Mouse (Mus musculus): Measurements from ENCODE around the gene Coa6. TPM values are rescaled to one million over a fixed set of nuclear protein-coding genes. Genes with fewer than 3 reads are reported as not detected.
"Not testable (repeated sequence)": the region's sequence is repeated elsewhere in the genome, so short reads cannot be mapped to it uniquely, and the experiment has no call there.

Gene Coa6
- total and polyA plus RNA-seq, 3 experiments = 26.6 to 30.3 (median 29.1) TPM

- H3K4me1 ChIP-seq (ENCODE audit: control insufficient read depth in 1 of 2, insufficient read depth in 2 of 2) = peaks cover 0 to 4% of the 10 kb centered on the region in 2 experiments; a peak in 2 of 4 replicates
- H3K9me3 ChIP-seq (replicated peaks; ENCODE audit: low read length) = no peaks in the 10 kb centered on the region
- H3K4me3 ChIP-seq (replicated peaks in 1 of 3; ENCODE audit: low read depth in 2 of 3, low read length in 2 of 3, poor library complexity in 1 of 3) = no peak overlapping the region
- dilution Hi-C loops (cut with MboI; ENCODE audit: extremely low pct_ligation_motif_present, extremely low pct_unique_long_range_greater_than_20kb, low sequenced_read_pairs) = no loop called here
- H3K36me3 ChIP-seq (replicated peaks in 1 of 2; ENCODE audit: control insufficient read depth in 1 of 2, insufficient read depth in 1 of 2, low read length in 1 of 2) = no peaks in the 10 kb centered on the region
- no peak overlapping the region for H3K9ac ChIP-seq (ENCODE audit: insufficient read depth, low read depth)
- H3K79me2 ChIP-seq (replicated peaks; ENCODE audit: control insufficient read depth, extremely low read depth, insufficient read depth, poor library complexity, severe bottlenecking) = no peaks in the 10 kb centered on the region
- in situ Hi-C loops (cut with MboI; ENCODE audit: low pct_ligation_motif_present, low pct_unique_long_range_greater_than_20kb, low sequenced_read_pairs) = loop anchor here (25.0 kb wide), 2 partner anchors 134 to 434 kb away; no protein-coding TSS in a partner anchor
- peaks cover 56% of the 10 kb centered on the region for H3K27me3 ChIP-seq (replicated peaks)
- TF ChIP-seq NRF1 (IDR thresholded peaks at IDR 0.05; ENCODE audit: low read depth, low read length) (no peak), EP300 (IDR thresholded peaks at IDR 0.05; ENCODE audit: low read length) (no peak), GABPA (IDR thresholded peaks at IDR 0.05; ENCODE audit: insufficient replicate concordance, low read depth, low read length) (no peak), E2F4 (IDR thresholded peaks at IDR 0.05; ENCODE audit: insufficient replicate concordance, low read depth, low read length) (no peak), IRF4 (IDR thresholded peaks at IDR 0.05; ENCODE audit: low read depth, low read length) (no peak), SMC3 (IDR thresholded peaks at IDR 0.05; ENCODE audit: low read depth, low read length) (no peak), JUN (IDR thresholded peaks at IDR 0.05; ENCODE audit: insufficient read depth, low read depth, low read length) (no peak), USF2 (conservative IDR thresholded peaks at IDR 0.05; ENCODE audit: low read depth, low read length) (no peak), MAFK (IDR thresholded peaks at IDR 0.05; ENCODE audit: insufficient replicate concordance, low read length) (no peak), JUND (conservative IDR thresholded peaks at IDR 0.05; ENCODE audit: low read depth, low read length) (no peak), CTCF (conservative IDR thresholded peaks at IDR 0.05 in 1 of 2, IDR thresholded peaks at IDR 0.05 in 1 of 2; ENCODE audit: low read depth in 2 of 2, low read length in 2 of 2) (no peak), CHD1 (IDR thresholded peaks at IDR 0.05; ENCODE audit: low read depth, low read length) (no peak), ETS1 (conservative IDR thresholded peaks at IDR 0.05; ENCODE audit: low read depth, low read length) (no peak), POLR2AphosphoS2 (IDR thresholded peaks at IDR 0.05; ENCODE audit: low read depth, low read length) (no peak), RAD21 (IDR thresholded peaks at IDR 0.05; ENCODE audit: low read depth, low read length) (no peak), RCOR1 (conservative IDR thresholded peaks at IDR 0.05; ENCODE audit: low read depth, low read length) (no peak)
- H3K27ac ChIP-seq (ENCODE audit: insufficient read depth, low read depth) = no peak overlapping the region
- DNase-seq (ENCODE audit: extremely low read depth) = no peak
- H3K4me2 ChIP-seq (ENCODE audit: insufficient read depth, low read depth, poor library complexity, severe bottlenecking) = no peak overlapping the region
These were observed 26.4 kb upstream of the Coa6 start for GRCm38 (mm10) chr8:126395917-126396316.

DNA sequence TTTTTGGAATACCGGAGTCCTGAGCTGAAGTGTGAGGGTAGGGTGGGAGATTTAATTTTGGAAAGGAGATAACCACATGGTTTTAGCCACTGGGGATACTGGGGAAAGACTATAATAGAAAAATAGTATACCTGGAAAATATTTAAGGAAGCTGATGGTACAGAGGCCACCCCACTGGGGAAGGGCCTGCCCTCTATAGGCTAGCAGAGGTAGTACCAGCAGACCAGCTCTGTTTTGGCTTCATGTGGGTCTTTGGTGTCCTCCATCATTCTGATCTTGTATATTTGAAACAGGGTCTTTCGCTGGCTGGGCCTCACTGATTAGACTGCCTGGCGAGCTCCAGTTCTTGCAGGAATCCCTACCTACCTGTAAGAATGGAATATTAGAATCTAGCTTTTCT, 24.0 kb upstream of the Coa6 start:
- no peaks in the 10 kb centered on the region for H3K9me3 ChIP-seq (replicated peaks; ENCODE audit: low read length)
- TF ChIP-seq RAD21 (IDR thresholded peaks at IDR 0.05; ENCODE audit: low read depth, low read length) (peak; percentile 31), POLR2A (IDR thresholded peaks at IDR 0.05; ENCODE audit: low read depth, low read length) (no peak), SMC3 (IDR thresholded peaks at IDR 0.05; ENCODE audit: low read depth, low read length) (peak; percentile 28), CTCF (conservative IDR thresholded peaks at IDR 0.05 in 1 of 2, IDR thresholded peaks at IDR 0.05 in 1 of 2; ENCODE audit: low read depth in 2 of 2, low read length in 2 of 2) (peak; percentile 19 to 51; a peak in 3 of 4 replicates), ETS1 (conservative IDR thresholded peaks at IDR 0.05; ENCODE audit: low read depth, low read length) (no peak)
- H3K4me2 ChIP-seq (ENCODE audit: insufficient read depth, low read depth, poor library complexity, severe bottlenecking) = no peak overlapping the region
- no peak overlapping the region for H3K9ac ChIP-seq (ENCODE audit: insufficient read depth, low read depth)
- dilution Hi-C loops (cut with MboI; ENCODE audit: extremely low pct_ligation_motif_present, extremely low pct_unique_long_range_greater_than_20kb, low sequenced_read_pairs) (no loop called here), in situ Hi-C loops (cut with MboI; ENCODE audit: low pct_ligation_motif_present, low pct_unique_long_range_greater_than_20kb, low sequenced_read_pairs) (loop anchor here (25.0 kb wide), 2 partner anchors 136 to 436 kb away; no protein-coding TSS in a partner anchor)
- peaks cover 69% of the 10 kb centered on the region for H3K27me3 ChIP-seq (replicated peaks)
- H3K36me3 ChIP-seq (replicated peaks in 1 of 2; ENCODE audit: control insufficient read depth in 1 of 2, insufficient read depth in 1 of 2, low read length in 1 of 2) = no peaks in the 10 kb centered on the region
- no peaks in the 10 kb centered on the region for H3K79me2 ChIP-seq (replicated peaks; ENCODE audit: control insufficient read depth, extremely low read depth, insufficient read depth, poor library complexity, severe bottlenecking)
- H3K4me1 ChIP-seq (ENCODE audit: control insufficient read depth in 1 of 2, insufficient read depth in 2 of 2) = peaks cover 0 to 4% of the 10 kb centered on the region in 2 experiments; a peak in 2 of 4 replicates
- no peak overlapping the region for H3K27ac ChIP-seq (ENCODE audit: insufficient read depth, low read depth)
- no peak overlapping the region for H3K4me3 ChIP-seq (replicated peaks in 1 of 3; ENCODE audit: low read depth in 2 of 3, low read length in 2 of 3, poor library complexity in 1 of 3)
- DNase-seq (ENCODE audit: extremely low read depth) = no peak

- H3K9ac ChIP-seq (ENCODE audit: insufficient read depth, low read depth); H3K79me2 ChIP-seq (replicated peaks; ENCODE audit: control insufficient read depth, extremely low read depth, insufficient read depth, poor library complexity, severe bottlenecking); DNase-seq (ENCODE audit: extremely low read depth); H3K4me3 ChIP-seq (replicated peaks in 1 of 3; ENCODE audit: low read depth in 2 of 3, low read length in 2 of 3, poor library complexity in 1 of 3); H3K9me3 ChIP-seq (replicated peaks; ENCODE audit: low read length); in situ Hi-C loops (cut with MboI; ENCODE audit: low pct_ligation_motif_present, low pct_unique_long_range_greater_than_20kb, low sequenced_read_pairs); dilution Hi-C loops (cut with MboI; ENCODE audit: extremely low pct_ligation_motif_present, extremely low pct_unique_long_range_greater_than_20kb, low sequenced_read_pairs); H3K4me1 ChIP-seq (ENCODE audit: control insufficient read depth in 1 of 2, insufficient read depth in 2 of 2); H3K27ac ChIP-seq (ENCODE audit: insufficient read depth, low read depth); H3K36me3 ChIP-seq (replicated peaks in 1 of 2; ENCODE audit: control insufficient read depth in 1 of 2, insufficient read depth in 1 of 2, low read length in 1 of 2); H3K4me2 ChIP-seq (ENCODE audit: insufficient read depth, low read depth, poor library complexity, severe bottlenecking): not testable (repeated sequence)
- peaks cover 35% of the 10 kb centered on the region for H3K27me3 ChIP-seq (replicated peaks)
These were observed 17.8 kb upstream of the Coa6 start for GRCm38 (mm10) chr8:126404550-126404949.

Data from CH12.LX (cell line).